22 mouse cellular contexts compared by ENCODE assay signal in the genomic region with DNA sequence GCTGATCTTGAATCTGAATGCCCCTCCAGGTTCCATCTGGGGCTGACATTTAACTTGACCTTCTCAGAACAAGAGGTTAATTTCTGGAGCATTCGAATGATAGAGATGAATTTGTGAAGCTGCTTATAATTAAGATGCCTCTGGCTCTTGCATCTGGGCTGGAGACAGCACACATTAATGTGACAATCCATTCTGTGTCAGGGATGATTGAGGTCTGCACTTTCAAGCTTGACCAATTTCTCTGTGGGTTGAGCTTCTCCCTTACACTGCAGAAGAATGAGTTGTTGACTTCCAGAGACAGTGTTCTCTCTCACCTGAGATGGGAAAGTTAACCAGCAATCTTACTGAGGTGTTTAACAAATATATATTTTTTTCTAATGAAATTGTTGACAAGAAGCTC.
"Had no signal": no experiment of that assay in that cellular context is flagged by ENCODE, and none has a peak within 500 bp of the region (broad histone marks: within the 10 kb centered on the region; RNA-seq: fewer than 3 reads in every experiment).

No protein-coding gene starts in this region.

- DNase-seq: liver, embryonic 13.5 days; liver, postnatal 0 days; lung, adult 2 months; lung, postnatal 14 days; lung, postnatal 36 days; midbrain, embryonic 14.5 days; right cerebral cortex, adult 18-20 months; right cerebral cortex, postnatal 25 days; right cerebral cortex, postnatal 4 days; spleen, adult 18-20 months; thymus, adult 18-20 months; thymus, postnatal 14 days; thymus, postnatal 36 days had no signal

- H3K4me2 ChIP-seq: liver, embryonic 13.5 days; liver, embryonic 15.5 days; lung, embryonic 15.5 days; midbrain, embryonic 12.5 days had no signal

- H3K4me3 ChIP-seq: liver, embryonic 13.5 days; liver, embryonic 15.5 days; lung, embryonic 15.5 days; megakaryocyte, embryonic 14.5 days; midbrain, embryonic 10.5 days; midbrain, embryonic 12.5 days; myocyte had no signal

- H3K9me3 ChIP-seq: liver, embryonic 13.5 days; liver, embryonic 15.5 days; lung, embryonic 15.5 days; megakaryocyte, embryonic 14.5 days; midbrain, embryonic 10.5 days; midbrain, embryonic 12.5 days had no signal

- H3K36me3 ChIP-seq: liver, embryonic 13.5 days; liver, embryonic 15.5 days; lung, embryonic 15.5 days; midbrain, embryonic 10.5 days; midbrain, embryonic 12.5 days had no signal

- H3K27me3 ChIP-seq: liver, embryonic 13.5 days; liver, embryonic 15.5 days; lung, embryonic 15.5 days; megakaryocyte, embryonic 14.5 days; midbrain, embryonic 12.5 days had no signal

- ATAC-seq: liver, postnatal 0 days; lung, postnatal 0 days; midbrain, embryonic 16.5 days had no signal

- H3K27ac ChIP-seq: liver, embryonic 13.5 days; liver, embryonic 15.5 days; lung, embryonic 15.5 days; macrophage; midbrain, embryonic 10.5 days; midbrain, embryonic 12.5 days had no signal

- H3K4me1 ChIP-seq: liver, embryonic 13.5 days; liver, embryonic 15.5 days; lung, embryonic 15.5 days; megakaryocyte, embryonic 14.5 days; midbrain, embryonic 10.5 days; midbrain, embryonic 12.5 days had no signal

- H3K9ac ChIP-seq: liver, embryonic 13.5 days; liver, embryonic 15.5 days; liver, postnatal 0 days; lung, embryonic 15.5 days; midbrain, embryonic 12.5 days had no signal
